Mouse (Mus musculus): Measurements from ENCODE around the gene Cish.
A peak's percentile ranks its signal among the peaks of the same experiment; 100 is the strongest.

Gene Cish

GRCm38 (mm10) chr9:107277603-107278002, 18.2 kb upstream of the Cish start:
- no peak for DNase-seq (ENCODE audit: low spot score in 2 of 2)

DNA sequence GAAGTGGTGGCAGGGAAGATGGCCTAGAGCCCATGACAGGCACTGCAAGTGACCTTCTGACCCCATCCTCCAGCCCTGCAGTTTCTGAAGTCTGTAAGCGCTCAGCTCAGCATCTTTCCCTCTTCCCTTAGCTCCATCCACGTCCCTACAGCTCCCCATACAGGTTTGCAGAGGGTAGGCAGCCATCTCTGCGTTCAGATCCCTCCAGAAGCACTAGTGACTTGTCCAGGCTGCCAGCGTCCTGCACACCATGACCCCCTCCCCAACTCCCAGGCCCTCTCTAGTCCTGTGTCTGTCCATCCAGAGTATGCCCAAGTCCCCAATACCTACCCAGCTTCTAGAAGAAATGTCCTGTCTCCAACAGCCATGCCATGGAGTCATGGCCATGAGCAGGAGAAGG, 17.7 kb upstream of the Cish start:
- no peak for DNase-seq (ENCODE audit: low spot score in 2 of 2)

DNA sequence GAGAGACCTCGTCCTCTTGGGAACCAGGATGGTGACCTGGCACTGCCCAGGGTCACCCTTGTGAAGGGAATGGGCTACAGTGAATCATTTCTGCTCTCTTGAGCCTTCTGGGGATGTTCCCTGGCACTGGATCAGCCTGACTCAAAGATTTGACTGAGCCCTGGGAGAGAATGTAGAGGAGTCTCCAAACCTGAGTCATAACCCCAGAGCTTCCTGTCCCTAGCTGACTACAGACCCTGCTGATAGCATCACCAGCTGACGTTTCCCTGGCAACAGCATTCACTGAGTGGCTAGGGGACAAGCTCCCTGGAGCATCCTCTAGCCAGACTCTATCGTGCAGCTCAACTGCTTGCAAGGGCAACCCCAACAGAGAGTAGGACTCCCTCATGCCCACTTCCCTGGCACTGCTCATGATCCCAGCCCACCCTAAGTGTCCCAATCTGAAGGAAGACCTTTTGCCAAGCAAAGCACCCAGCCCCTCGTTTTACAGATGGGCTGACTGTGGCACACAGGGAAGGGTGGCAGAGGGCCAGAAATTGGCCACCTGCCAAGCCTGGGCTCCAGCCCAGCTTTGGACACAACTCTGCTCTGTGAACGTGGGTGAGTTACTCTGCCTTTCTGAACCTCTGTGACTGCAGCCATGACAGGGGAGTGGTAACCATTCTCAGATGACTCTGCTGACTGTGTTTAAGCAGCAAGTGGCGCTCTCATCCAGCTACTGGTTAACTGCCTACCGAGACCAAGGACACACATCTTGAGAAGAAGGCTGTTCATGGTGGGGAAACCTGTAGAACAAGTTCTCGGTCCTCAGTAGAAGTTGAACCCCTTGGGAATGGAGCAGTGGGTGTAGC, 17.1 kb upstream of the Cish start:
- no peak for DNase-seq (ENCODE audit: low spot score in 2 of 2)

DNA sequence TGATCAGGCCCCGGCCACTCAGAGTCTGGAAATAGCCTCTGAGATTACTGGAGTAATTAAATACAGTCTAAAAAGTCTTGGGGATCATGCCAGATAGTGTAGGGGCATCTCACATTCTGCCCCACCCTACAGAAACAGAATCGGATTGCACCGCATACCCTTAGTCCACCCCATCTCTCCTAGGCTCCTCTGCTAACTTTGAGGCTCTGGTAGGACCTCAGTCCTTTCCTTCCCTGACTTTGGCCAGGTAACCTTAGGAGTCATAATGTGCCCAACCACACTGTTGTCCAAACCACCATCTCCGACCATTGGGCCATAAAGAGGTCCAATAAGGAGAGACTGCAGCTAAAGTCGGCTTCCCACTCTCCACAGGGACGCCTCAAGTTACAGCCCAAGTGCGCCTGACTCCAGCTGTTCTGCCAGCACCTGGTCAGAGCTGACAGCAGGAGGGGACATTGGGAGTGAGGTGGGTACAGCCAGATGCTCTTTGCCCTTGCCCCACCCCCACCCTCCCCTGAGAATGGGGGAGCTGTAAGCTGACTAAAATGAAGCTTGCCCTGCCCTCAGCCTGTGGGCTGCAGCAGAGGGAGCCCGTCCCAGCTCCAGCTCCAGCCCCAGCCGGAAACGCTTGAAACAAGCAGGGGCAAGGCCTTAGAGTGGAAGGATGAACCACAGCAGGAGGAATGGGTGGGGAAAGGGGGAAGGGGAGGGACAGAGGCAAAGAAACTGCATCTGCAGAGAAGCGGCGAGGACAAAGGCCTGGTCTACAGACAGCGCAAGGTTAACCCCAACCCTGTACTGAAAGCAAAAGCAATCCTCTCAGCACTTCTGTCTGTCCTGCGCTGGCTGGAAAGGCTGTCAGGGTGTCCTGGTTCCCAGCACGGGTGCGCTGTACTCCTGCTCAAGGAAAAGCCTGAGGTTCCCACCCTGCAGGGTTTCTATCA, 16.2 kb upstream of the Cish start:
- DNase-seq (ENCODE audit: low spot score in 2 of 2) = no peak

- DNase-seq (ENCODE audit: low spot score in 2 of 2) = no peak
Measured at GRCm38 (mm10) chr9:107280322-107281027, 15.4 kb upstream of the Cish start.

DNA sequence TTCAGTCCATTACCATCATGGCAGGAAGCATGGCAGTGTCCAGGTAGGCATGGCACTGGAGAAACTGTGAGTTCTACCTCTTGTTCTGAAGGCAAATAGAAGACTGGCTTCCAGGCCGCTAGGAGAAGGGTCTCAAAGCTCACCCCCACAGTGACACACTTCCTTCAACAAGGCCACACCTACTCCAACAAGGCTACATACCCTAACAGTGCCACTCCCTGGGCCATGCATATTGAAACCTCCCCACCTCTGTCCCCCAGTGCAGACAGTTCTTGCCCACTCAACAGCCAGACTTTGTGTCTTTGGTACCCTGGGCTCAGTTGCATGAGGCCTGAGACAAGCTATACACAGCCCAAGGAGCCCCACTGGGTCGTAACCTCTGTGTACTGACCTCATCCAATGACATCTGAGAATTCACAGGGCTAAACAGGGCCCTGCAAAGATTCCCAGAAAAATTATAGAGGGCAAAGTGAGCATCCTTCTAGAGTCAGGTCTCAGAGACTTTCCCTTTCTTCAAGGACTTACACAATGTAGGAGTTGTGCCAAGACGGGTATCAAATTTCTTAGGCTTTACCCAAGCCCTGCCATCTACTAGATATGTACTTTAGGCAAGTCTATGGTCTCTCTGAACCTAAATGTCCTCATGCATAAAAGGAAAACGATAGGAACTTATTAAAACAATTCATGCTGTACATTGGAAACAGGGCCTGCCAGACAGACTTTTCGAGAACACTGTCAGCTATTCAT, 14.4 kb upstream of the Cish start:
- DNase-seq (ENCODE audit: low spot score in 2 of 2) = no peak

GRCm38 (mm10) chr9:107282951-107283350, 12.9 kb upstream of the Cish start:
- DNase-seq (ENCODE audit: low spot score in 2 of 2) = no peak

- DNase-seq (ENCODE audit: low spot score in 2 of 2) = no peak
Measured at GRCm38 (mm10) chr9:107285009-107285408, 10.8 kb upstream of the Cish start.

GRCm38 (mm10) chr9:107287294-107287693, 8.5 kb upstream of the Cish start:
- DNase-seq (ENCODE audit: low spot score in 2 of 2) = no peak

- no peak for DNase-seq (ENCODE audit: low spot score in 2 of 2)
Measured at GRCm38 (mm10) chr9:107288105-107288650, 7.6 kb upstream of the Cish start.

- DNase-seq (ENCODE audit: low spot score in 2 of 2) = no peak
Measured at GRCm38 (mm10) chr9:107288711-107289110, 7.1 kb upstream of the Cish start.

DNA sequence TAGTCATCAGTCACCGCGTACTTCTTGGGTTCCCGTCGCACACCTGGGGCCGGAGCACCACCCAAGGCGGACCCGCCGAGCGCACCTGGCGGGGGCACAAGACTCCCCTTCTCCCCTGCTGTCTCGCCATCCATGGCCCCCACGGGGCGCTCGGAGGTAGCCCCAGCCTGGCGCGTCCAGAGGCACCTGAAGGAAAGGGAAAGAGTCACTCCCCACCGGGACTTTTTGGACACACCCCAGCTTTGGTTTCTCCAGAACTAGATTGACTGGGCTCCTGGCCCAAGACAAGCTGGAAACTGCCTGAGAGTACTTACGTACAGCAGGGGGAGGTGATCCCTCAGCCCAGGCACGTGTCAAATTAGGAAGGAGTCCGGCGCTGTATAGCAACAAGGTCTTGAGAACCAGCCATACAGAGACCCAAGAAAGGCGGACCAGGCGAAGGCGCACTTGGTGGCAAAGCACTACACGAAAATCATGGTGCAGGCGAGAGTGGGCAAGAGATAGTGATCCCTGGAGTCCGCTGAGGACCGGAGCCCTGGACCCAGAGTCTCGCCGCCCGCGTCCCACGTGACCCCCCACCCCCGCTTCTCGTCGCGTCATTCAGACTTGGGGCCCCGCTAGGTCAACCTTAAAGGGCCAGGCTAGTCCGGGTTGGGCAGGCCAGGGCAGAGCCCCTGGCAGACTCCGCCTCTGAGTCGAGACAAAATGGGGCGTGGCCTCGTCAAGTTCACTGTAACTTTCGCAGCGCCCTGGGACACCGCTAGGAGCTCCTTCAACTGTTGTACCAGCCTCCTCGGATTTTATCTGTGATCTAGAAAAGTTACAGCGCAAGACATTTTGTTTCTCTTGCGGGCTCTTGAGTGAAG, 6.4 kb upstream of the Cish start, which contains the start of gene Mapkapk3:
Gene Mapkapk3 (minus strand): TSS at position 667 of the 866 bp plus-strand sequence.
- DNase-seq (ENCODE audit: low spot score in 2 of 2) = no peak

- peak in 1 of 2 experiments; percentile 53 for DNase-seq (ENCODE audit: low spot score in 2 of 2)
Measured at GRCm38 (mm10) chr9:107290897-107291296, 4.9 kb upstream of the Cish start.

DNA sequence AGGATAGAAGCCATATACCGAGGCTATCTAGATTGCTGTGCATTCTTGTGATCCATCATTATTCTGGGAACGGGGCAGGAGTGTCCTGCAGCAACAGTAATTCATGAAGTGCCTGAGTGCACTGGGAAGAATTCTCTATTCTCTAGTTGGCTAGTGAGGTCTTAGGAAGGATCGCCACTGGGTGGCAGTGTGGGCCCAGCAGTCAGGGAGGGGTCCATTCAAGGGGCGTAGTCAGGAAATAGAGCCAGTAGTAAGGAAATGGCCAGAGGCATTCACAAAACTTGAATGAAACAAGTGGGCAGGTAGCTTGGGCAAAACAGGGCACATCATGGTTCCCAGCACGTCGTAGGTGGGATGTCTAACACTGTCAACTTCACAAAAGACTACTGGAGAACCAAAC, 1.6 kb upstream of the Cish start:
- peak in 1 of 2 experiments; percentile 49 for DNase-seq (ENCODE audit: low spot score in 2 of 2)

DNA sequence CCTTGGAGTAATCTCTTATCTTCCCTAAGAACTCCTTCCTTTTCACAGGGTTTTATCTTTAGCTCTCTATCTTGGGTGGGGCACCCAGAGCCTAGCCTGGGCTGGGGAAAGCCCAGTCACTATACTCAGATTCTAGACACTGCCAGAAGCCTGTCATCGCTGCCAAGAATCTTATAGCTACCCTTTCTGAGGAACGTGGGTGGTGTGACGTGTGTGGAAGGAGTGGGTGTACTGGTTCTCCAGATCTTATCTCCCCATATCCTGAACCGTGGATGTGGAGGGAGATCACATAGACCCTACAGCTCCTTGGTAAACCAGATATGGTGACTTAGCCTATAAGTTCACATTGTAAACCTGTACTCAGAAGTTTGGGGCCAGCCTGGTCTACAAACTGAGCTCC, 210 bp upstream of the Cish start:
- DNase-seq (ENCODE audit: low spot score in 2 of 2) = peak; percentile 32 to 49

- DNase-seq (ENCODE audit: low spot score in 2 of 2) = no peak
Measured at GRCm38 (mm10) chr9:107296041-107296440, 215 bp downstream of the Cish start.

GRCm38 (mm10) chr9:107296501-107296965, 707 bp downstream of the Cish start:
- DNase-seq (ENCODE audit: low spot score in 2 of 2) = peak; percentile 87 to 90

GRCm38 (mm10) chr9:107297059-107297458, 1.2 kb downstream of the Cish start:
- no peak for DNase-seq (ENCODE audit: low spot score in 2 of 2)

- DNase-seq (ENCODE audit: low spot score in 2 of 2) = no peak
Measured at GRCm38 (mm10) chr9:107297658-107298057, 1.8 kb downstream of the Cish start.

All from right cerebral cortex, postnatal 36 days (tissue).